Mouse (Mus musculus): ENCODE data around the gene Phkg2. TPM values are rescaled to one million over a fixed set of nuclear protein-coding genes. Genes with fewer than 3 reads are reported as not detected.

The Phkg2 gene
- total RNA-seq (2014; fragmentation: Nextera tagmentation), result 43.0 and 59.6 TPM in 2 replicates
- total RNA-seq (2017), result 21.1 and 30.5 TPM in 2 replicates

DNA sequence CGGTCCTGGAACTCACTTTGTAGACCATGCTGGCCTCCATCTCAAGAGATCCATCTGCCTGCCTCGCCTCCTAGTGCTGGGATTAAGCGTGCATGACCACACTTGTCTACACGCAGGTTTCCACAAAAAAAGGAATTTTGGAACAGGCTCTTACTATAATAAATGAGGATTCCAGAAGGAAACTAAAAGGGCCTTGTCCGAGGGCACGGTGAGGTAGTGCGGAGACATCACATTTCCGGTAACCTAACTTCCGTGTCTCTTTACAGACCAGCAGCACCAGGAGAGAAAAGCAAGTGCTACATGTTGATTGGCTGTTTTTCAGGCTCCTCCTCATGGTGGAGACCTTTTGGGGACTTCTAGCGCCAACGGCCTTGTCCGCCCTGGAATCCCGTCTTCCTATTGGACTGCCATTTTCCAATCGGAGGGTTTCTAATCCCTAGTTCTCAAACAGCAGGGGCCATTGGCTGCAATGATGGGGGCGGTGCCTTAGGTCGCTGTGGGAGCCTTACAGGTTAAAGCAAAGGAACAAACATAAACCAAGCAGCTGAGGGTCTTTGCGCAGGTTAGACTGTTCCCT is at the start of gene Phkg2:
Phkg2 (plus strand) TSS at position 446 of the 577 bp plus-strand sequence.
- peak; percentile 99 for ATAC-seq (replicated peaks; ENCODE audit: low FRiP score, low TSS enrichment, poor library complexity, severe bottlenecking)

DNA sequence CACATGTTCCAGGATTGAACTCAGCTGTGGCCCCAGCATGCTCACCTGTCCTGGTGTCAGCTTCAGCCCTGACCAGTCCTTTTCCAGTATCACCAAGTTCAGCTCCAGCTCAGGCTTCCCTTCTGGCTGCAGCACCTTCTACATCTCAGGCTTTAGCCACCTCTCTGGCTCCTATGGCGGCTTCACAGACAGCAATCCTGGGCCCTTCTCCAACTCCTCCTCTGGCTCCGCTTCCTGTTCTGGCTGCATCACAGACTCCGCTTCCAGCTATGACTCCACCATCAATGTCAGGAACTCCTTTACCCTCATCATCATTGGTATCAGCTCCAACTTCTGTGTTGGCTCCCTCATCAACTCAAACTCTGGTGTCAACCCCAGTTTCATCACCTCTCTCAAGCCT is 31.5 kb upstream of the Phkg2 start:
- no peak for ATAC-seq (replicated peaks; ENCODE audit: low FRiP score, low TSS enrichment, poor library complexity, severe bottlenecking)

DNA sequence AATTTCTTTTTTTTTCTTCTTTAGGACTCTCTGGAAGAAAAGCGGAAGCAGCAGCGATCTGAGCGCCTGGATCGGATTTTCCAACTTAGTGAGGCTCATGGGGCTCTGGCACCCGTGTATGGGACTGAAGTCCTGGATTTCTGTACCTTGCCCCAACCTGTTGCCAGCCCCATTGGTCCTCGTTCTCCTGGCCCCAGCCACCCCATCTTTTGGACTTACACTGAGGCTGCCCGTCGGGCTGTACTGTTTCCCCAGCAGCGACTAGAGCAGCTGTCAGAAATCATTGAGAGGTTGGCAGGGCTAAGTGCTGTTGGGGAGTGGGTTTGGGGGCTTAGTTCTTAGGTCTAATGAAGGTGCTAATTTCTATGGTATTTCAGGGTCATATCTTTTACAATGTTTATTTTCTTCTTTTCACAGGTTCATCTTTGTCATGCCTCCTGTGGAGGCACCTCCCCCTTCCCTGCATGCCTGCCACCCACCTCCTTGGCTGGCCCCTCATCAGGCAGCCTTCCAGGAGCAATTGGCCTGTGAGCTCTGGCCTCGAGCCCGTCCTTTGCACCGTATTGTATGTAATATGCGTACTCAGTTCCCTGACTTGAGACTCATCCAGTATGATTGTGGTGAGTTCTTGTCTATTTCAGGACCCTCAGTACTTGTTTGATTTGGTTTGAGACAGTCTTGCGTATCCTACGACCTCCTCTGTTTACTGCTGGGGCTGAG is 23.9 kb upstream of the Phkg2 start:
- ATAC-seq (replicated peaks; ENCODE audit: low FRiP score, low TSS enrichment, poor library complexity, severe bottlenecking), result no peak

DNA sequence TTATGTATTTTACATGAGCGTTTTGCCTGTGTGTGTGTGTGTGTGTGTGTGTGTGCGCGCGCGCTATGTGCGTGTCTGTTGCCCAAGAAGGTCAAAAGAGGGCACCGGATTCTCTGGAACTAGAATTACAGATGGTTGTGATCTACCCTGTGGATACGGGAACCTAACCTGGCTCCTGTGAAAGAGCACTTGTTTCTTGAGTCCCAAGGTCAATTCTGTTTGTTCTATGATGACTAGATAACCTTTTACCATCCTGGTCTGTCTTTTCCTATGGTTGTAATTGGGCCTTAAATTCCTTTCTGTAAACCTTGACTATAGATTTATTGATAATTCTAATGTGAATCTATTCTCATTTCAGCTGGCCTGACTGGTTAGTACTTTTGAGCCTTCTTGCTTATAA is 21.6 kb upstream of the Phkg2 start:
- ATAC-seq (replicated peaks; ENCODE audit: low FRiP score, low TSS enrichment, poor library complexity, severe bottlenecking), result no peak

DNA sequence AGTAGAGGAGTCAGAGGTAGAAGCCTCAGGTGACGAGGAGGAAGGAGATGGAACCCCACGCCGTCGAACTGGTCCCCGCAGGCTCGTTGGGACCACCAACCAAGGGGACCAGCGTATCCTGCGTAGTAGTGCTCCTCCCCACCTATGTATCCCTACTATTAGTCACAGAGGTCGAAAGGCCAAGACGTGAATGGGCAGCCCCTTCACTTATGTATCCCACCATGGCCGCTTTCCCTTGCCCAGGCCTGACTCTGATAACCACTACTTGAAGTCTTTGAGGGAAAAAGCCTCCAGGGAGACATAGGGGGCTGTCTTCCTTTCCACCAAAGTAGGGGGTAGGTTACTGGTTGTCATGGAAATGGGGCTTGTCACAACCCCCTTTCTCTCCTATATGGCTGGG is 12.6 kb upstream of the Phkg2 start:
- 0 out of 2 replicates have a peak, but pooled peaks have one; percentile 15 for ATAC-seq (replicated peaks; ENCODE audit: low FRiP score, low TSS enrichment, poor library complexity, severe bottlenecking)

DNA sequence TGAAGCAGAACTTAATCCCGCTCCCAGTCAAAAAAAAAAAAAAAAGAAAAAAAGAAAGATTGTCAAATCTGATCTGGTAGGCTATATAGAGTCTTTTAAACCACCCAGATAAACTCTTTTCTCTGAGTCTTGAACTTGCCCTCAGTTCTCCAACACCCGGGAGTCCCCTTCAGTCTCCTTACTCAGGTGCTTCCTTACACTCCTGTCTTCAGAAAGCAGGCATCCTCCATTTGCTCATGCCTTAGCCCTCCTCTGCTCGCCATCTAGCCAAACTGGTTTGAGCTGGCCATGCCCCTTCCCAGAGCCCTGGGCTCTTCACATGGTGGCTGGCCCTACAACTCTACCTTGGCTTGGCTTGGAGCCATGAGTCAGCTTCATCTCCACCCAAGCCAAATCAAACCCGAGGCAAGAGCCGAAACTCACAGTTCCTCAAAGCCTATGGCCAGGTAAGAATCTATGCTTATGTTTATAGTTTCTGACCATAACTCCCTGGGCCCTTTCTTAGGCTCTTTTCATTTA is 11.7 kb upstream of the Phkg2 start, which contains the start of gene Tmem265:
Tmem265 (plus strand) TSS at position 51 of the 519 bp plus-strand sequence.
- no peak for ATAC-seq (replicated peaks; ENCODE audit: low FRiP score, low TSS enrichment, poor library complexity, severe bottlenecking)

DNA sequence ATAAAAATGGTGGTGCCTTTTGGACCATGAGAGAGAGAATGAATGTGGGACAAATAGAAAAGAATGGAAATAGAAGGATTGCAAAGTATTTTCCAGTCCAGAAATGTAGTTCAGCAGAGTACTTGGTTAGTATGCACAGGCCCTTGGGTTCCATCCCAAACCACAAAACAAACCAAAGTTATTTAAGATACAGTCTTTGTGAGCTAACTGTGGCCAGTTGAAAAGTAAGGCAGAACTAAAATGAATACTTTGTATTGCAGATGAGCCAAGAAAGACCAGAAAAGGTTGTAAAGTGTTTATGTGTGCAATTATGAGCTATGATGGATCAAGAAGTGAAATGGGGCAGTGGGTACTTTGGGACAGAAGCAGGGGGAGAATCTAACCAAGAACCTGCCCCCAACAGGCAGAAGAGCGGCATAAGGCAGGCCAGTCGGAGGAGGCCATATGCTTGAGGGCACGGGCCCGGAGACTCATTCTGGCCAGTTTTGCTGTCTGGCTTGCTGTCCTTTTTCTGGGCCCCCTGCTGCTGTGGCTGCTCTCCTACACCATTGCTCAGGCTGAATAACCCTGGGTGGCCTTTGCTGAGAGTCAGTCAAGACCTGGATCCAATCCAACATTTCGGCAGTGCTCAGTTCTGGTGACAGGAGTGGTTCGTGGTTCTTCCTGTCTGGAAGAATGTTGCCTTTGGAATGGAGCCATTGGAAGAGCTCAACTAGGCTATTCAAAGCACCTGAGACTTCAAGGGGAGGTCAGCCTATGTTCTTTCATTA is 8.6 kb upstream of the Phkg2 start:
- ATAC-seq (replicated peaks; ENCODE audit: low FRiP score, low TSS enrichment, poor library complexity, severe bottlenecking), result no peak

DNA sequence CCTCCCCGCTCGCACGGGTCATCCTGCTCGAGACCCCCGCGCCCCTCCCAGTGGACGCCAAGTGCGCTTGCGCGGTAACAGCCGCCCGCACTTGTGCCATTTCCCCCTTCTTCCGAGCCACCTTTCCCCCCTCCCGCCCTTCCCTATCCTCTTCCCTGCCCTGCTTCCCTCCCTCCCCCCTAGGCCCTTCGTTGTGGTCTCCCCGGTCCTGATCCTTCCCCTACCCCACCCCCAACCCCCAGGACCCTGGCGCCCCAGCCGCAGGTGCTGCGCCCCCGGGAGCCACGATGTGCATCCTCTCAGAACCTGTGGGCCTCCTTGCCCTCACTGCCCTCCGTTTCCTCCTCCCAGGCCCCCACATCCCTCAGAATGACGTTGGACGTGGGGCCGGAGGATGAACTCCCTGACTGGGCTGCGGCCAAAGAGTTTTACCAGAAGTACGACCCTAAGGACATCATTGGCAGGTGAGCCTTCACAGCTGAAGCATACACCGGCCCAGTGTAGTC is 416 bp downstream of the Phkg2 start:
- ATAC-seq (replicated peaks; ENCODE audit: low FRiP score, low TSS enrichment, poor library complexity, severe bottlenecking), result no peak

DNA sequence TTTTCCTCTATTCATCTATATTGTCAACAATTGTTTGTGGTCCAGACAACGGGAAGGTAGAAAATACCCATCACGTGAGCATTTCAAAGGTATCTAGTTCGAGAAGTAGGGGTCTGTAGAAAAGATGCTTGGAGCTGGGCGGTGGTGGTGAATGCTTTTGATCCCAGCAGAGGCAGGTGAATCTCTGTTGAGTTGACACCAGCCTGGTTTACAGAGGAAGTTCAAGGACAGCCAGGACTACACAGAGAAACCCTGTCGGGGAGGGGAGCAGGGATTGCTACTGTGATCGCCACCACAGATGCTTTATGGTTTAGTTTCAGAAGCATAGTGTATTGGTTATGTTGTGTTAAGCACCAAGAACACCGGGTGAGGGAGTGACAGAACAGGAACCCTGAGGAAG is 975 bp downstream of the Phkg2 start:
- ATAC-seq (replicated peaks; ENCODE audit: low FRiP score, low TSS enrichment, poor library complexity, severe bottlenecking), result no peak

DNA sequence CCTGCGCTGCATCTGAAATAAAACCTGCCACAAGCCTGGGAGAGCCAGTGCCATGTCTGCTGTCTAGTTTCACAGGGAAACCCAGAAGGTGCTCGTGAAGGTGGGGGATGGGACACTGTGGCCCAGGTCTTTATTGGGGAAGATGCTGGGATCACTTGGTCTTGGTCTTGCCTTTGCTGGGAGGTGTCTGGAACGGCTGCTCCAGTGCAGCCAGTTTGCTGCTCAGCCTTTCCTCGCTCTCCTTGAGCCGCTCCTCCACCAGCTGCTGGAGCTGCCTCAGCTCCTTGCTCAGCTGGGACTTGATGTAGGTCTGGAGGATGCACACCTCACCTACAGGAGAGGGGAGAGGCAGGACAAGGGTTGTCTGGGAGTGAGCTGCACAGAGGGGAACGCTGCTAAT is 10.1 kb downstream of the Phkg2 start:
- ATAC-seq (replicated peaks; ENCODE audit: low FRiP score, low TSS enrichment, poor library complexity, severe bottlenecking), result no peak

DNA sequence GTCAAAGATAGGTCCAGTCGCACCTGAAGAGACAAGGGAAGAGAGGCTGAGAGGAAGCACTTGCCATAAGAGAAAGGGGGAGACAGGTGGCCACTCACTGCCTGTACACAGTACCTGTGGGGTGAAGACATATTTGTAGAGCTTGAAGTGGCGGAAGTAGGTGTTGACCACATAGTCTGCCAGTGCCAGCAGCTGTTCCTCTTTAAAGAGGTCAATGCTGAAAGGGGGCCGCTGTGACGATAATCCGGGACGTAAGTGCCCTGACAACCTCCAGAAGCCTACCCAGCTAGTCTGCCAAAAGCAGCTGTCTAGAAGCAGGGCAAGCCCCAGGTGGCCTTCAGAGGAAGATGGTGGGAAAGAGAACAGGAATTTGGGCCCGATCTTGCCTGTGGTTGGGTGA is 11.9 kb downstream of the Phkg2 start:
- no peak for ATAC-seq (replicated peaks; ENCODE audit: low FRiP score, low TSS enrichment, poor library complexity, severe bottlenecking)

DNA sequence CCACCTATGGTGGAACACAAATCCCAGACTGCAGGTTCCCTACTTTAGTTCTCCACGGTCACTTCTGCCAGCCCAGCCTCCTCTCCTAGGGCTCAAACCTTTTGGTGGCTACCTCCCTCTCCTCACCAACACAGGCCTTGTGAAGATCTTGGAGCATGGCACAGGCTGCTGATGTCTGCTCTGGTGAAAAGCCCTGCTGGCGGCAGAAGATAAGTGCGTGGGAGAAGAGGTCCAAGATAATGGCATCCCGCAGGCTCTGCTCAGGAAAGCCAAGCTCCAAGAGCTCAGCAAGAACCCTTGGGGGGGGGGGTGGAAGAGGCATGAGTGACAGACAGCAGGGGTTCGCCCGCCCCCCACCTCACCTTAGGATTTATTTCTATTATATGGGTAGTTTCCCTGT is 13.0 kb downstream of the Phkg2 start:
- peak; percentile 53 for ATAC-seq (replicated peaks; ENCODE audit: low FRiP score, low TSS enrichment, poor library complexity, severe bottlenecking)

DNA sequence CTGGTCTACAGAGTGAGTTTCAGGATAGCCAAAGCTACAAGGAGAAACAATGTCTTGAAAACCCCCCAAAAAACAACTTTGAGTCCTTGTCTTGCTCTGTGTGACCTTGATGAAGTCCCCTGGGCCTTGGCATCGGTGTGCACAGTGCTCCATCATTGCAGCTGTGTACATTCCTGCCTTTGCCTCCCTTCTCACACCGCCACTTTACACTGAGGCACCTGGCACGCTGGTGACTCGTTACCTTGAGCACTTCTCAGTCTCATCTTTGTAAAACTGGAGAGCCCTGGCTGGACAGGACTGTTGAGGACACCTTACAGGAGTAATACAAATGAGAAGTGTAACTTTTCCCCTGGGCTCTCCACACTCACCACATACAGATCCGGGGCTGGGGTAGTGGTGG is 14.1 kb downstream of the Phkg2 start:
- no peak for ATAC-seq (replicated peaks; ENCODE audit: low FRiP score, low TSS enrichment, poor library complexity, severe bottlenecking)

DNA sequence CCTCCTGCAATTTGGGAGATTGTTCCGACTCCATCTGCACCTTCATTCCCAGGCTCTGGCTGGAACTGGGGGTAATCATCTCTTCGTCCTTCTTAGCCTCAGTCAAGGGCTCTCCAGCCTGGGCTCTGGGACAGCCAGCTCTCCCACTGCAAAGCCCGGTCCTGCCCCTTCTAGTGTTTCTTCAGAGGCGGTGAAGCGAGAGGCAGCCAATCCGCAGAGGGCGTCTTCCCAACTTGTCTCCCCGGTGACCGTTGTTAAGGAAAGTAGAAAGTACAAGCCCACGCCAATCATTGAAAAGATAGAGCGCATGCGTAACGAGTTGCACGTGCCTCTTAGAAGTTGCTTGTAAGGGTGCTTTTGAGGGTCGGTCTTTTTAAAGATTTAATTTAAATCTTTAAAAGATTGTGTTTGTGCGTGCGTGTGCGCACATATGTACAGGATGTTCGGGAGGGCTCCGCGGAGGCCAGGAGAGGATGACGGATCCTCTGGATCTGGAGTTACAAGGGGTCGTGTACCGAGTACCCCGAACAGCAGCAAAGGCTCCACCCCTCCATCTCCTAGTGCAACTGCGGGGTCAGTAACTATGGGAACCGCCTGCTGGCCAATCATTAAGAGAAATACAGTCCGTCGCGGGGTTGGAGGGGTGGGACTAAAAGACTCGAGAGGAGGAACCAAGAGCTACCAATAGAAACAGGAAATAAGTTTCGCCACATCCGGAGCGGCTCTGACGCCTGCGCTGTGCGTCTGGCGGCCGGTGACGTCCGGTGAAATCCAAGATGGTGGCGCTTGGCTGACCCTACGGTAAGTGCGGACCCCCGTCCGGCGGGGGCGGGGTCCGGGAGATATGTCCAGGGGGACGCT is 15.1 kb downstream of the Phkg2 start, which contains the start of the genes Ccdc189 and Rnf40:
Ccdc189 (minus strand) TSS at position 585 of the 861 bp plus-strand sequence.
Rnf40 (plus strand) TSS at position 757 of the 861 bp plus-strand sequence.
- peak; percentile 88 for ATAC-seq (replicated peaks; ENCODE audit: low FRiP score, low TSS enrichment, poor library complexity, severe bottlenecking)

DNA sequence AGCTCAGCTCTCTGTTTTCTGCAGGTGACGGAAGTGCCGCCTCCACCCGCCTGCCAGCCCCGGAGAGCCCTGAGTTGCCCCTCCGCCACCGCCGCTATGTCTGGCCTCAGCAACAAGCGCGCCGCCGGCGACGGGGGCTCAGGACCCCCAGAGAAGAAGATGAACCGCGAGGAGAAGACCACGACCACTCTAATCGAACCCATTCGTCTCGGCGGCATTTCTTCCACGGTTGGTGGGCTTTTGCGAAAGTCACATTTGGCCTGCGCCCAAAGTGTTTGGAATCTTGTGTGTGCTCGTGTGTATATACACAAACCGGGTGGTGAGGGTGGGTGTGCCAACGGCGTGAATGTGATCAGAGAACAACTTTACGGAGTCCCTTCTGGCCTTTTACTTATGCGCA is 15.8 kb downstream of the Phkg2 start:
- no peak; the same call in 1 of the 2 replicates for ATAC-seq (replicated peaks; ENCODE audit: low FRiP score, low TSS enrichment, poor library complexity, severe bottlenecking)

DNA sequence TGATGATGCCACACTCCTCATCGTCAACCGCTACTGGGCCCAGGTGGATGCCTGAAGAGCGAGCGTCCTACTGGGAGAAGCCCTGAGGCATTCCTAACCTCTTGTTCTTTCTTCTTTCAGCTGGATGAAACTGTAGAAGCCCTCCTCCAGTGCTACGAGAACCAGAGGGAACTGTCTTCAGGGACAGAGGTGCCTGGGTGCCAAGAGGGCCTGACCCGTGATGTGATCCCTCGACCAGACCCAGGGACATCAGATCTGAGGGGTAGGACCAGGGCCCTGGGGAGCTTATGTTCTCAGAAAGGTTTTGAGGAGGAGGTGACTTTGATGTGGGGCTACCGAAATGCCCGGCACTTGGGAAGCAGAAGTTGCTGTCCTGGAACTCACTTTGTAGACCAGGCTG is 16.5 kb downstream of the Phkg2 start:
- ATAC-seq (replicated peaks; ENCODE audit: low FRiP score, low TSS enrichment, poor library complexity, severe bottlenecking), result no peak

DNA sequence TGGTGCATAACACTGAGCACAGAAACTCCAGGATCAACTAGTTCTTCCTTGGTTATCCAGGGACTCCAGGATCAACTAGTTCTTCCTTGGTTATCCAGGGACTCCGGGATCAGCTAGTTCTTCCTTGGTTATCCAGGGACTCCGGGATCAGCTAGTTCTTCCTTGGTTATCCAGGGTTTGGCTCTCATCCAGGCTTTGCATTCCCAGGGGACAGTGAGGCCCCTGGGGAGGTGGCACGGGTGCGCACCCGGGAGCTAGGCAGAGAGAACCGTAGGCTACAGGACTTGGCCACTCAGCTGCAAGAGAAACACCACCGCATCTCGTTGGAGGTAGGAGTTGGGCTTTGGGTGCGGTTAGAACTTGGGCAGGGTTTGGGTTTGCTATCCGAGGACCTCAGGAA is 18.0 kb downstream of the Phkg2 start:
- no peak for ATAC-seq (replicated peaks; ENCODE audit: low FRiP score, low TSS enrichment, poor library complexity, severe bottlenecking)

DNA sequence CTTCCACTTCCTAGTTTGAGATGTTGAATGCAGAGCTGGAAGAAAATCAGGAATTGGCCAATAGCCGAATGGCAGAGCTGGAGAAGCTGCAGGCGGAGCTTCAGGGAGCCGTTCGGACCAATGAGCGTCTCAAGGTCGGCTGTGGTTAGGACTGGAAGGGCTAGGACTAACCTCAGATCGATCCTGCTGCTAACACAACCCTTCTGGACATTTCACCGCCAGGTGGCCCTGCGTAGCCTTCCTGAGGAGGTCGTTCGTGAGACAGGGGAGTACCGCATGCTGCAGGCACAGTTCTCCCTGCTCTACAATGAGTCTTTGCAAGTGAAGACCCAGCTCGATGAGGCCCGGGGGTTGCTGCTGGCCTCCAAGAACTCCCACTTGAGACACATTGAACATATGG is 19.4 kb downstream of the Phkg2 start:
- ATAC-seq (replicated peaks; ENCODE audit: low FRiP score, low TSS enrichment, poor library complexity, severe bottlenecking), result no peak

DNA sequence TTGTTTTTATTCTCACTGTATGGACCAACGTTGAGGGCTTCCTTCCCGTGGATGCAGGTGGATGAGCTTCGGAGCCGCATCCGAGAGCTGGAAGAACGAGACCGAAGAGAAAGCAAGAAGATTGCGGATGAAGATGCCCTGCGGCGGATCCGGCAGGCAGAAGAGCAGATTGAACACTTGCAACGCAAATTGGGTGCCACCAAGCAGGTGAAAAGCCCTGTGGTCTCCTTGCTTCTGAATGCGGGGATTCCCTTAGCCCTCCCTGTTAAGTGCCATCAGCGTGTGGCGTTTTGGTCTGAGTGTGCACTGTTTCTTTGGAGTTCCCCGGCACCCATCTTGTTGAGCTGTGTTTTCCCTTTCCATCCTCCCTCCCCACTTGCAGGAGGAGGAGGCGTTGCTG is 23.6 kb downstream of the Phkg2 start:
- ATAC-seq (replicated peaks; ENCODE audit: low FRiP score, low TSS enrichment, poor library complexity, severe bottlenecking), result no peak
